Mouse (Mus musculus) macrophage (primary cell): ENCODE results near the gene St3gal2. TPM values are rescaled to one million over a fixed set of nuclear protein-coding genes. Genes with fewer than 3 reads are reported as not detected.
A peak's percentile ranks its signal among the peaks of the same experiment; 100 is the strongest.
"Not testable (repeated sequence)": the region's sequence is repeated elsewhere in the genome, so short reads cannot be mapped to it uniquely, and the experiment has no call there.

Source experiments
- H3K27ac ChIP-seq: fragments of 350-480 bp; formaldehyde crosslinking; 2 replicates; pipeline ENCODE4 v1.9.0; 2021
- H3K36me3 ChIP-seq: fragments of 350-480 bp; formaldehyde crosslinking; 2 replicates; pipeline ENCODE4 v1.9.0; 2021; ENCODE audit errors: inconsistent target
- H3K4me3 ChIP-seq: fragments of 350-480 bp; formaldehyde crosslinking; 2 replicates; pipeline ENCODE4 v1.9.0; 2021; ENCODE audit errors: inconsistent target
- H3K79me2 ChIP-seq: fragments of 350-480 bp; formaldehyde crosslinking; 2 replicates; pipeline ENCODE4 v1.9.0; 2021; ENCODE audit errors: inconsistent target
- WGBS: methylation state at CpG from one replicate; pipeline ENCODE4 v1.1.7; 2026; ENCODE audit warnings: inconsistent platforms; ENCODE audit not compliant: missing documents; 5-methylcytosine and 5-hydroxymethylcytosine counted together
- polyA plus RNA-seq: library from polyadenylated mRNA; stranded (reverse); fragments of 250-400 nt; gene quantifications from 3 replicates; pipeline ENCODE4 v1.2.4, GENCODE M21; 2018; ENCODE audit warnings: inconsistent platforms

The St3gal2 gene
- polyA plus RNA-seq, 1 experiment from 2014 or later = 11.1 TPM

DNA sequence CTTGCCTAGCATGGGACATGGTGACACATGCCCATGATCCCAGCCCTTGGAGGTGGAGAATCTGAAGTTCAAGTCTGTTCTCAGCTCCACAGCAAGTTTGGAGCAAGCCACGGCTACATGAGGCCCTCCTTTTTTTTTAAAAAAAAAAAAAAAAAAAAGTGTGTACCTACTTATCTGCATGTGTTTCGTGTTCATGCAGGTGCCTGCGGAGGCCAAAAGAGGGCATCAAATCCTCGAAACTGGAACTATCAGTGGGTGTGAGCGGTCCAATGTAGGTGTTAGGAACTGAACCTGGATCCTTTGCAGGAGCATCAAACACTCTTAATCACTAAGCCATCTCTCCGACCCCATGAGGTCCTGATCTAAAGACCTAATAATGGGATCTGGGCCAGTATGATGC is 22.2 kb upstream of the St3gal2 start:
- Histone ChIP-seq H3K36me3 (peaks cover 6% of the 10 kb centered on the region; the same call in 1 of the 2 replicates), H3K27ac (no peak overlapping the region), H3K4me3 (no peak overlapping the region), H3K79me2 (no peaks in the 10 kb centered on the region)
- 84% methylated on average over 6 of the region's 6 CpGs for WGBS

GRCm38 (mm10) chr8:110901056-110901455 is 18.7 kb upstream of the St3gal2 start:
- no peak overlapping the region for H3K27ac ChIP-seq
- WGBS = 89% methylated on average over 3 of the region's 3 CpGs
- peaks cover 6% of the 10 kb centered on the region; the same call in 1 of the 2 replicates for H3K36me3 ChIP-seq
- H3K4me3 ChIP-seq = no peak overlapping the region
- no peaks in the 10 kb centered on the region for H3K79me2 ChIP-seq

DNA sequence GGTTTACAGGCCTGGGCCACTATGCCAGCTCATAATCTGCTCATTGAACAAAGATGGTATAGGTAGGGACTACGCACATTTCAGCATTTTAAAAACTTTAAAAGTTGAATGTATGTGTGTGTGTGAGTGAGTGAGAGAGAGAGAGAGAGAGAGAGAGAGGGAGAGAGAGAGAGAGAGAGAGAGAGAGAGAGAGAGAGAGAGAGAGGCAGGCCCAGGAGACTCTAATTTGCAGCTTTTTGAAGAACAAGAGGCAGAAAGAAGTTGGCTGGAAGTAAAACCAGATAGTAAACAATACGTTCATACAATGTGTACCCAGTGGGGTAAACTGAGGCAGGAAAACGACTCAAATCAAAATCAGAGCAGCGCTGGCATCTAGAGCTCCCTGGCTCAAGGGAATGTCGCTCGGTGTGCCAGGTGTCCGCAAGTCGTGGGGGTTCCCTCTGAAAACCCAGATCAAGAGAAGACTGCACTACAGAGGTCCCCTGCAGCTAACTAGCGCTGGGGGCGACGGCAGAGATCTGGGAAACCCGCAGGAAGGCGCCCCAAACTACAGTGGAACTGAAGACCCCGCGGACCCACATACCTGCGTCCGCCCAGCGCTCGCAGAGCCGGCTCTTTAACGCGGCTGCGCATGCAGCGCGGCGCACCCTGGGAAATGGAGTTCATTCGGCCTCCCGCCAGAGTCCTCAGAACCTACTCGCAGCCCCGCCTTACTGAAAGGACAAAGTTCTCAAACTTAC is 17.7 kb upstream of the St3gal2 start, which contains the start of gene Fuk:
TSS of gene Fuk (minus strand) at position 650 of the 740 bp plus-strand sequence.
- peak within 1 kb of the TSS; percentile 76 for H3K4me3 ChIP-seq
- no peak within 1 kb of the TSS for H3K27ac ChIP-seq
- H3K79me2 ChIP-seq = no peaks in the 10 kb centered on the region
- 4% methylated on average over 30 of the region's 30 CpGs for WGBS
- peaks cover 6% of the 10 kb centered on the region; the same call in 1 of the 2 replicates for H3K36me3 ChIP-seq

DNA sequence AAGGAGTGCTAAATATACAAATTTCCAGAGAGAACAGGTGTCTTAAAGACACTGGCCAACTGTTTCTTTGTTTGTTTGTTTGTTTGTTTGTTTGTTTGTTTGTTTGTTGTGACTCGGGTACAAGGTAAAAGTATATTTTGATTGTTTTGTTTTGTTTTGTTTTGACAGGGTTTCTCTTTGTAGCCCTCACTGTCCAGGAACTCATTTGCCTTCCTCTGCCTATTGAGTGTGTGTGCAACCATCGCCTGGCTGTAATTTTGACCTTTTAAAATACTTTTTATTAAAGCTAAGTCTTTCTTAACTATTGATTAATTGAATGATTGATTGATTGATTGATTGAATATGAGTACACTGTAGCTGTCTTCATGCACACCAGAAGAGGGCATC is 17.1 kb upstream of the St3gal2 start:
- Histone ChIP-seq H3K36me3 (peaks cover 6% of the 10 kb centered on the region; the same call in 1 of the 2 replicates), H3K79me2 (no peaks in the 10 kb centered on the region), H3K27ac (no peak overlapping the region), H3K4me3 (peak overlapping the region; percentile 76)
- 70% methylated on average over 2 of the region's 2 CpGs for WGBS

DNA sequence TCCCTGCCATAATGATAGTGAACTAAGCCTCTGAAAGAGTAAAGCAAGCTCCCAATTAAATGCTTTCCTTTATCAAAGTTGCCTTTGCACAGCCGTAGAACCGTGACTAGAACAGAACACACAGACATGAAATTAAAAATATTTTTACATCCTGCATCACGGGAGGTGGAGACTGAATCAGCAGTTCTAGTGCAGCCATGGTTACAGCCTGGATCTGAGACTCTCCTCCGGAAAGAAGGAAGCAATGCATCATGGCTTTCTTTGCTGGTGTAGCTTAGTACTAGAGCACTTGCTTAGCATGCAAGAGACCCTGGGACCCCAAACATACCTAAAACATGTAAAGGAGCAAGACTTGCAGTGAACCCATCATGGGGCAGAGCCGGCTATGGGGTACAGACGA is 14.3 kb upstream of the St3gal2 start:
- WGBS = 77% methylated on average over 6 of the region's 6 CpGs
- no peaks in the 10 kb centered on the region for H3K36me3 ChIP-seq
- H3K27ac ChIP-seq = no peak overlapping the region
- no peaks in the 10 kb centered on the region for H3K79me2 ChIP-seq
- no peak overlapping the region for H3K4me3 ChIP-seq

DNA sequence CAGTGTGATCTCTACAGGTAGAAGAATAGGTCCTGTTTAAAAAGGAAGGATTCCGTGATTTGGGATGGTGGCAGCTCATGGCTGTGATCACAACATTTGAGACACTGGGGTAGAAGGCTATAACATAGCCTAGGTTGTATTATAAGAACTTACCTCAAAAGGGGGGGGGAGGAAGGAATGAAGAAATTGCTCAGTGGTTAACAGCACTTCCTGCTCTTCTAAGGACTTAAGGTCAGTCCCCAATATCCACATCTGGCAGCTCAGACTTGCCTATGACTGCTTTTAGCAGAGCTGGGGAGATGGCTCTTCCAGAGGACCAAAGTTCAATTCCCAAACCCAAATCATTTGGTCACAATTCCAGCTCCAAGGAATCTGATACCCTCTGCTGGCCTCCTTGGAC is 13.0 kb upstream of the St3gal2 start:
- no peak overlapping the region for H3K27ac ChIP-seq
- 83% methylated on average over 1 of the region's 1 CpGs for WGBS

GRCm38 (mm10) chr8:110909850-110910249 is 9.9 kb upstream of the St3gal2 start:
- not testable (repeated sequence) for H3K4me3 ChIP-seq, H3K36me3 ChIP-seq, H3K27ac ChIP-seq, H3K79me2 ChIP-seq

More for the DNA sequence above, 13.0 kb upstream of the St3gal2 start:
- Histone ChIP-seq H3K36me3 (no peaks in the 10 kb centered on the region), H3K4me3 (no peak overlapping the region), H3K79me2 (no peaks in the 10 kb centered on the region)

DNA sequence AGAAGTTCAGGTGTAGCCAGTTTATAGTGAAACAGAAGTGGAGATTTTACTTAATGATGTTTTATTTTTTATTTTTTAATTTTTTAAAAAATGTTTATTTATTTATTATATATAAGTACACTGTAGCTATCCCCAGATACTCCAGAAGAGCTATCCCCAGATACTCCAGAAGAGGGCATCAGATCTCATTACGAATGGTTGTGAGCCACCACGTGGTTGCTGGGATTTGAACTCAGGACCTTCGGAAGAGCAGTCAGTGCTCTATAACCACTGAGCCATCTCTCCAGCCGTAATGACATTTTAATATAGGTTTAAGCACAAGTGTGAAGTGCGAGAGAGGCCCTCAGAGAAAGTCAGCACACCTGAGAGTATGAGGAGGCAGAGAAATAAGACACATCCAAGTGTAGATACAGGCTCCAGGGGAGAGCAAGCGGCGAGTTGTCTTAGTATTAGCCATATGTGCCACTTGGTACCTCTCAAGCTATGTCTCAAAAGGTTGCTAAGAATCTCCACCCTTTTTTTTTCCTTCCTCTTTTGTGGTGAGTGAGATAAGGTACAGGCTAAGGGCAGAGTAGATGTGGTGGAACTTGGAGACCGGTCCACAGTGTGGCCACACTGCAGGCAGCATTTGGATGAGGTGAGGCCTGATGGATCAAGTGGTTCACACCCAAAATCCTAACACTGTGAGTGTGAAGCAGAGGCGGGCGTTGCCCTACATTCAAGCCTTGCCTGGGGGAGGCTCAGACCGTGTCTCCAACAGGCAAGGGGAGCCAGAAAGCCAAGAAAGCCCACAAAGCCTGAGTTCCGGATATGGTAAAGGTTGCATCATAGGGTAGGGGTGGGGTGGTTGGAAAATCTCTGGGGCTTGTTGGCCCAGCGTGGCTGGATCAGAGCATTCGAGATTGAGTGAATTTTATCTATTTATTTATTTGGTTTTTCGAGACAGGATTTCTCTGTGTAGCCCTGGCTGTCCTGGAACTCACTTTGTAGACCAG is 7.8 kb upstream of the St3gal2 start:
- Histone ChIP-seq H3K4me3 (no peak overlapping the region), H3K27ac (no peak overlapping the region), H3K79me2 (no peaks in the 10 kb centered on the region), H3K36me3 (no peaks in the 10 kb centered on the region)
- WGBS = 30% methylated on average over 14 of the region's 15 CpGs

DNA sequence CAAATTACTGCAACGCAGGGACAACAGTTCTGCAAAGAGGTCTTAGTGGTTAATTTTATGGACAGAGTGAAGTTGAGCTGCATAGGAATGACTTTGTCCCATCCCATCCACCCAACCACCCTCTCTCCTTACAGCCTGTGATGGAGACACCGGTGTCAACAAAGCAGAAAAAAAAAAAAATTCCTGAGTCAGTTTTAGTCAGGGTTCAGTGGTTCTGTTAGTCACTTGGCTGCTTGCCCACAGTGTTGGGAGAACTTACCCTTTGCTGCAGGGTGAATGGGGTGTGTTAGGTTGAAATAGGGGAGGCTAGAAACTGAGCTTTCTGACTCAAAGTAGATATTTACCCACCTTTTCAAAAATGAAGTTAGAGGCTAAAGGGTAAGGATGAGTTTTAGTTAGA is 2.3 kb upstream of the St3gal2 start:
- Histone ChIP-seq H3K36me3 (no peaks in the 10 kb centered on the region), H3K27ac (no peak overlapping the region), H3K79me2 (peaks cover 10% of the 10 kb centered on the region; the same call in 1 of the 2 replicates), H3K4me3 (no peak overlapping the region)
- 29% methylated on average over 2 of the region's 2 CpGs for WGBS

- Histone ChIP-seq H3K36me3 (no peaks in the 10 kb centered on the region), H3K79me2 (peaks cover 10% of the 10 kb centered on the region; the same call in 1 of the 2 replicates), H3K27ac (no peak overlapping the region), H3K4me3 (no peak overlapping the region)
- 87% methylated on average over 11 of the region's 11 CpGs for WGBS
These were observed 1.7 kb upstream of the St3gal2 start for GRCm38 (mm10) chr8:110918027-110918426.

DNA sequence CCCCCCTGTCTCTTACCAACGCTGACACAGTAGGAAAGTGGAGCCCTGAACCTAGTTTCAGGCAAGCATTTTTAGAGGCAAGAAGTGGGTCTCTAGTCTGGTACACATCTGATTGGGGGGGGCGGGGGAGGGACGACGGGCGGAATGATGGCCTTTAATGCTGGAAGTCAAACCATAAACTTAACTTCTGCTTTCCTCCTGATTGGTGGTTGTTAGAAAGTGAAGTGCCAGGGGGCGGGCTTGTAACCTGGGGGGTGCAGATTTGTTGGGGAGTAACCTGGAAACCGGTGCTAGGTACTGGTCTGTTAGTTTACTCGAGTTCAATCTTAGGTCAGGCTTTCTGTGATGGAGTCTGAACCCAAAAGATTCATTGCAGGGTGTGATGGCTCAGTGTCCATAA is 1.3 kb upstream of the St3gal2 start:
- Histone ChIP-seq H3K36me3 (no peaks in the 10 kb centered on the region), H3K4me3 (no peak overlapping the region), H3K27ac (no peak overlapping the region), H3K79me2 (peaks cover 10% of the 10 kb centered on the region; the same call in 1 of the 2 replicates)
- 28% methylated on average over 8 of the region's 8 CpGs for WGBS

- H3K27ac ChIP-seq = no peak overlapping the region
- 8% methylated on average over 28 of the region's 37 CpGs for WGBS
- H3K4me3 ChIP-seq = peak overlapping the region; percentile 54
- H3K36me3 ChIP-seq = no peaks in the 10 kb centered on the region
- peaks cover 10% of the 10 kb centered on the region; the same call in 1 of the 2 replicates for H3K79me2 ChIP-seq
These were observed 480 bp downstream of the St3gal2 start for GRCm38 (mm10) chr8:110920032-110920772.

DNA sequence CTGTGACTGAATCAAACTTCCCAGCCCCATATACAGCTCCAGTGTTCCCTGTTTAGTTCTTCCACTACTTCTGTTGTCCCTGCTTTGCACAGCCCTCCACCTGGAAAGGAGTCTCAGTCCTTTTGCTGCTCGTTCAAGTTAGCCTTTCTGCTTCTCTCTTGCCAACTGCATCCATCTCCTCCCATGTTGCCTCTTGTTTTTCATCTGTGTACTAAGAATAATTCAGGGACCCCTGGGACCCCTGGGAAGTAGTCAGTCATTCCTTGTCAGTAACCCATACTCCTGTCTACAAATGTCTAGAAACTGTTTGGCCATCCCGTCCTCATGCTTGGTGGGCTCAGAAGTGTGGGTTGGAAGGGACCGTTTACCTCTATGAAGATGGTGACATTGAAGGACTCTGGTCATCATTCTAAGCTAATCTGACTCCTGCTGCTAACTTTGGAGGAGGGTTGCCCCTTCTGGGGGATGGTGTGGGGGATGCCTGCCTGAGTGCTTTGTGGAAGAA is 1.1 kb downstream of the St3gal2 start:
- no peak overlapping the region for H3K27ac ChIP-seq

More for the DNA sequence above, 1.1 kb downstream of the St3gal2 start:
- Histone ChIP-seq H3K79me2 (peaks cover 10% of the 10 kb centered on the region; the same call in 1 of the 2 replicates), H3K36me3 (no peaks in the 10 kb centered on the region), H3K4me3 (peak overlapping the region; percentile 54)
- WGBS = 65% methylated on average over 3 of the region's 3 CpGs
